Comparison of ENCODE assay signal across 23 mouse cellular contexts in the genomic region with DNA sequence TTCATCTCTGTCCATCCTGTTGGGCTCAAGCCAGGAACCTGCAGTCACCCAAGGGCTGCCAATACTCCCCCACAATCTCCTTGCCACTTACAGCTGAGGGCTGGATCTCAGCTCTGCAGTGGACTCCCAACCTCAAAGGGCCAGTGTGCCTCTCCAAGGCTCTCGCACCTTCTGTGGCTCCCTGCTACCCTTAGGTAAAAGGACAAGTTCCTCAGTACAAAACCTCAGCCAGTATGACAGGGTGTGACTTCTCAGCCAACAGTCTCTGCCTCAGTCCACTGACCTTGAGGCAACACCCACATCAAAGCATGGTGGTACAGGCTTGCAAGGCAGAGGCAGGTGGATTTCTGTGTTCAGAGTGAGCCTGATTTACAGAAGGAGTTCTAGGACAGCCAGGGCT. TPM values are rescaled to one million over a fixed set of nuclear protein-coding genes. Genes with fewer than 3 reads are reported as not detected.
A peak's percentile ranks its signal among the peaks of the same experiment; 100 is the strongest.
DNase-seq lines count a peak whose midpoint lies in the region; ATAC-seq and TF ChIP-seq lines count a peak whose summit lies in the region.
"Had no signal": no experiment of that assay in that cellular context is flagged by ENCODE, and none has a peak within 500 bp of the region (broad histone marks: within the 10 kb centered on the region; RNA-seq: fewer than 3 reads in every experiment).

No protein-coding gene starts in this region.

- peaks cover 29% of the 10 kb centered on the region for H3K4me1 ChIP-seq in spleen, adult 2 months (ENCODE audit: control insufficient read depth, insufficient read depth, insufficient read length)
- no peaks in the 10 kb centered on the region for H3K4me1 ChIP-seq in hindbrain, embryonic 11.5 days (replicated peaks; ENCODE audit: control insufficient read depth, insufficient read depth, low read length)
- H3K4me1 ChIP-seq: embryonic facial prominence, embryonic 10.5 days; embryonic facial prominence, embryonic 12.5 days; forebrain, embryonic 13.5 days; forebrain, embryonic 15.5 days had no signal

- no peak for TF ChIP-seq CTCF in spleen, adult 2 months (IDR thresholded peaks at IDR 0.05; ENCODE audit: extremely low read depth, insufficient read depth, insufficient read length, insufficient replicate concordance)

- H3K4me2 ChIP-seq in hindbrain, embryonic 11.5 days (replicated peaks; ENCODE audit: low read depth, low read length) = no peak overlapping the region
- H3K4me2 ChIP-seq: embryonic facial prominence, embryonic 12.5 days; forebrain, embryonic 13.5 days; forebrain, embryonic 15.5 days had no signal

- no peak overlapping the region for H3K4me3 ChIP-seq in spleen, adult 2 months (ENCODE audit: extremely low read depth, insufficient read depth, insufficient read length)
- H3K4me3 ChIP-seq in hindbrain, embryonic 11.5 days (ENCODE audit: low read depth, low read length) = no peak overlapping the region
- H3K4me3 ChIP-seq: embryonic facial prominence, embryonic 10.5 days; embryonic facial prominence, embryonic 12.5 days; forebrain, embryonic 13.5 days; forebrain, embryonic 15.5 days had no signal

- peak overlapping the region; percentile 61 for H3K27ac ChIP-seq in spleen, adult 2 months (ENCODE audit: insufficient read depth, low read length)
- H3K27ac ChIP-seq in hindbrain, embryonic 11.5 days (ENCODE audit: low read depth, low read length) = no peak overlapping the region
- H3K27ac ChIP-seq: embryonic facial prominence, embryonic 10.5 days; embryonic facial prominence, embryonic 12.5 days; forebrain, embryonic 13.5 days; forebrain, embryonic 15.5 days had no signal

- no peaks in the 10 kb centered on the region for H3K36me3 ChIP-seq in spleen, adult 2 months (ENCODE audit: control insufficient read depth, insufficient read depth, low read length)
- no peaks in the 10 kb centered on the region for H3K36me3 ChIP-seq in hindbrain, embryonic 11.5 days (ENCODE audit: control insufficient read depth, insufficient read depth, low read length)
- H3K36me3 ChIP-seq: embryonic facial prominence, embryonic 10.5 days; embryonic facial prominence, embryonic 12.5 days; forebrain, embryonic 15.5 days had no signal

- ATAC-seq in monocyte, adult 5-6 weeks (replicated peaks; ENCODE audit: insufficient number of reproducible peaks, low FRiP score, low TSS enrichment, poor library complexity, severe bottlenecking) = peak; percentile 42; the same call in 1 of the 2 replicates
- no peak for ATAC-seq in hindbrain, embryonic 11.5 days (ENCODE audit: low FRiP score)
- ATAC-seq: forebrain, embryonic 13.5 days; forebrain, embryonic 15.5 days had no signal

- 43% methylated on average over 1 of the region's 1 CpGs for WGBS in spleen, adult 2 months
- 83% methylated on average over 1 of the region's 1 CpGs for WGBS in hindbrain, embryonic 11.5 days

- no peaks in the 10 kb centered on the region for H3K9me3 ChIP-seq in hindbrain, embryonic 11.5 days (ENCODE audit: control insufficient read depth, low read length)
- H3K9me3 ChIP-seq: embryonic facial prominence, embryonic 10.5 days; embryonic facial prominence, embryonic 12.5 days; forebrain, embryonic 13.5 days; forebrain, embryonic 15.5 days had no signal

- peak in 1 of 2 experiments; percentile 24 for DNase-seq in spleen, adult 2 months (ENCODE audit: low read depth in 1 of 2, low spot score in 2 of 2)
- no peak for DNase-seq in spleen, postnatal 10 days (ENCODE audit: low spot score in 2 of 2)
- peak; percentile 63 to 78 for DNase-seq in natural killer cell, adult 2 months (ENCODE audit: low spot score in 2 of 2)
- no peak for DNase-seq in layer of hippocampus, postnatal 36 days
- DNase-seq in hindbrain, embryonic 11.5 days (ENCODE audit: low spot score) = no peak
- DNase-seq: adrenal gland, adult 2 months; adrenal gland, postnatal 14 days; adrenal gland, postnatal 36 days; cerebellum, adult 11-12 months; cerebellum, adult 2 months; cerebellum, adult 9-10 months; cerebellum, postnatal 25 days had no signal

- TF ChIP-seq POLR2A in spleen, adult 2 months (IDR thresholded peaks at IDR 0.05; ENCODE audit: low read depth, low read length) = no peak

- H3K9ac ChIP-seq in hindbrain, embryonic 11.5 days (ENCODE audit: low read depth, low read length) = no peak overlapping the region
- H3K9ac ChIP-seq: embryonic facial prominence, embryonic 12.5 days; forebrain, embryonic 13.5 days; forebrain, embryonic 15.5 days had no signal

- no peaks in the 10 kb centered on the region for H3K27me3 ChIP-seq in spleen, adult 2 months (ENCODE audit: control insufficient read depth, insufficient read depth, low read length)
- H3K27me3 ChIP-seq in hindbrain, embryonic 11.5 days (ENCODE audit: control insufficient read depth, insufficient read depth, low read length) = no peaks in the 10 kb centered on the region
- H3K27me3 ChIP-seq: forebrain, embryonic 15.5 days had no signal

RNA-seq across cellular contexts. Expression of a gene that starts 0.8 kb away (rescaled TPM):
- 0.16 and 0.61 TPM in 2 replicates for polyA plus RNA-seq in spleen, adult 2 months (2012; rRNA removed)
- total RNA-seq in monocyte, adult 5-6 weeks (2017) = 0.86 to 6.9 TPM (median 1.1 TPM) in 3 replicates
- under 1 TPM in 1 of 2 experiments, not detected in 1; 0.48 TPM for total RNA-seq in layer of hippocampus, postnatal 36 days (2021)
- not detected in 2 replicates for polyA plus RNA-seq in hindbrain, embryonic 11.5 days (2014; fragmentation: Nextera tagmentation; extraction: Ambion mirVana)
- total RNA-seq: adrenal gland, adult 2 months; adrenal gland, postnatal 14 days; MEL had no signal
- polyA plus RNA-seq: adrenal gland, adult 2 months; C2C12; cerebellum, adult 2 months; cortical plate, adult 2 months; embryonic facial prominence, embryonic 10.5 days; embryonic facial prominence, embryonic 12.5 days; embryonic facial prominence, embryonic 14.5 days; forebrain, embryonic 11.5 days; forebrain, embryonic 13.5 days; forebrain, embryonic 15.5 days had no signal

RNA-seq across cellular contexts. Expression of a gene that starts 1.6 kb away (rescaled TPM):
- not detected in 2 replicates for polyA plus RNA-seq in spleen, adult 2 months (2012; rRNA removed)
- not detected in 3 replicates for total RNA-seq in monocyte, adult 5-6 weeks (2017)
- not detected for total RNA-seq in layer of hippocampus, postnatal 36 days (2021)
- polyA plus RNA-seq in hindbrain, embryonic 11.5 days (2014; fragmentation: Nextera tagmentation; extraction: Ambion mirVana) = not detected in 2 replicates
- total RNA-seq: adrenal gland, adult 2 months; adrenal gland, postnatal 14 days; adrenal gland, postnatal 36 days; ES-E14; MEL had no signal
- polyA plus RNA-seq: adrenal gland, adult 2 months; C2C12; cerebellum, adult 2 months; cortical plate, adult 2 months; embryonic facial prominence, embryonic 10.5 days; embryonic facial prominence, embryonic 12.5 days; embryonic facial prominence, embryonic 14.5 days; forebrain, embryonic 11.5 days; forebrain, embryonic 13.5 days; forebrain, embryonic 15.5 days had no signal

RNA-seq across cellular contexts. Expression of a gene that starts 7.7 kb away (rescaled TPM):
- polyA plus RNA-seq in spleen, adult 2 months (2012; rRNA removed) = 29.8 and 31.3 TPM in 2 replicates
- total RNA-seq in monocyte, adult 5-6 weeks (2017) = 105 to 143 TPM (median 135 TPM) in 3 replicates
- 10 to 100 TPM; 59.4 to 64.2 TPM for total RNA-seq in layer of hippocampus, postnatal 36 days (2021)
- 75.9 and 78.9 TPM in 2 replicates for polyA plus RNA-seq in hindbrain, embryonic 11.5 days (2014; fragmentation: Nextera tagmentation; extraction: Ambion mirVana)

RNA-seq across cellular contexts. Expression of a gene that starts 22.4 kb away (rescaled TPM):
- 16.6 and 21.4 TPM in 2 replicates for polyA plus RNA-seq in spleen, adult 2 months (2012; rRNA removed)
- 1.2 to 5.8 TPM (median 4.8 TPM) in 3 replicates for total RNA-seq in monocyte, adult 5-6 weeks (2017)
- total RNA-seq in layer of hippocampus, postnatal 36 days (2021) = not detected
- polyA plus RNA-seq in hindbrain, embryonic 11.5 days (2014; fragmentation: Nextera tagmentation; extraction: Ambion mirVana) = not detected in 2 replicates
- total RNA-seq: adrenal gland, adult 2 months; adrenal gland, postnatal 14 days; adrenal gland, postnatal 36 days had no signal
- polyA plus RNA-seq: adrenal gland, adult 2 months; embryonic facial prominence, embryonic 10.5 days; embryonic facial prominence, embryonic 12.5 days; forebrain, embryonic 11.5 days; forebrain, embryonic 13.5 days; forebrain, embryonic 15.5 days had no signal

RNA-seq across cellular contexts. Expression of a gene that starts 28.0 kb away (rescaled TPM):
- polyA plus RNA-seq in spleen, adult 2 months (2012; rRNA removed) = 97.4 and 105 TPM in 2 replicates
- 59.3 to 86.9 TPM (median 76.3 TPM) in 3 replicates for total RNA-seq in monocyte, adult 5-6 weeks (2017)
- 10 to 100 TPM; 74.5 to 94.0 TPM for total RNA-seq in layer of hippocampus, postnatal 36 days (2021)
- 174 and 175 TPM in 2 replicates for polyA plus RNA-seq in hindbrain, embryonic 11.5 days (2014; fragmentation: Nextera tagmentation; extraction: Ambion mirVana)

Comparison
In these comparisons a context has a peak if more than half of its experiments do, and no peak if none do; other contexts are left out.
1. DNase-seq: peak in natural killer cell, adult 2 months (2 of 2); none in spleen, postnatal 10 days (0 of 2), layer of hippocampus, postnatal 36 days (0 of 2) and hindbrain, embryonic 11.5 days (single experiment).